Mouse (Mus musculus) liver, embryonic 14.5 days (tissue): ENCODE results near the gene Pde11a. TPM values are rescaled to one million over a fixed set of nuclear protein-coding genes. Genes with fewer than 3 reads are reported as not detected.
A peak's percentile ranks its signal among the peaks of the same experiment; 100 is the strongest.

ENCODE experiments used
- ATAC-seq: fragments of 200-750 bp; cut with Nextera tagmentation; 2 replicates; pipeline ENCODE4 v1.8.0; 2017; ENCODE audit warnings: moderate number of reproducible peaks, mild to moderate bottlenecking, moderate library complexity; ENCODE audit not compliant: insufficient read depth
- DNase-seq, 3 experiments: peaks; one replicate each; pipeline ENCODE4 v3.0.0-alpha.2; 2012 to 2013; ENCODE audit warnings: low read depth in 3 of 3, low spot score in 3 of 3
- H3K27ac ChIP-seq: fragments of 300-500 bp; sonication (generic); 2 replicates; pipeline ENCODE4 v1.5.1; 2014; ENCODE audit warnings: moderate library complexity, mild to moderate bottlenecking, control low read depth, inconsistent platforms
- H3K27me3 ChIP-seq: fragments of 300-500 bp; sonication (generic); 2 replicates; pipeline ENCODE4 v1.6.1; 2014; ENCODE audit warnings: mild to moderate bottlenecking, low read length, moderate library complexity; ENCODE audit not compliant: control insufficient read depth, insufficient read depth
- H3K36me3 ChIP-seq: fragments of 300-500 bp; sonication (generic); replicated peaks from 2 replicates; pipeline ENCODE4 v1.6.1; 2014; ENCODE audit warnings: low read depth; ENCODE audit not compliant: control insufficient read depth, insufficient read depth
- H3K4me1 ChIP-seq, 2 experiments: fragments of 200-500 bp in 1 of 2; fragments of 300-500 bp in 1 of 2; sonication (generic) in 1 of 2; replicated peaks; 2 replicates each; pipeline ENCODE4 v1.6.1; 2012 to 2014; ENCODE audit warnings: antibody characterized with exemption in 1 of 2, inconsistent platforms in 1 of 2, low read length in 1 of 2; ENCODE audit not compliant: control insufficient read depth in 2 of 2, insufficient read depth in 2 of 2
- H3K4me2 ChIP-seq: fragments of 300-500 bp; sonication (generic); 2 replicates; pipeline ENCODE4 v1.6.1; 2014; ENCODE audit warnings: low read depth, mild to moderate bottlenecking, control low read depth, moderate library complexity
- H3K4me3 ChIP-seq, 2 experiments: fragments of 200-500 bp in 1 of 2; fragments of 300-500 bp in 1 of 2; sonication (generic) in 1 of 2; 2 replicates each; pipeline ENCODE4 v1.5.1; 2012 to 2014; ENCODE audit warnings: low read depth in 2 of 2, low read length in 2 of 2, mild to moderate bottlenecking in 2 of 2, control low read depth in 1 of 2, inconsistent platforms in 1 of 2, moderate library complexity in 1 of 2; ENCODE audit not compliant: insufficient read depth in 1 of 2
- H3K9ac ChIP-seq: fragments of 300-500 bp; sonication (generic); replicated peaks from 2 replicates; pipeline ENCODE4 v1.6.1; 2014; ENCODE audit warnings: mild to moderate bottlenecking, control low read depth, moderate library complexity
- H3K9me3 ChIP-seq: fragments of 300-500 bp; sonication (generic); 2 replicates; pipeline ENCODE4 v1.6.1; 2016; ENCODE audit warnings: low read length, mixed read lengths; ENCODE audit not compliant: control insufficient read depth
- CTCF ChIP-seq: IDR thresholded peaks from 2 replicates; pipeline ENCODE4 v1.5.1; 2016; ENCODE audit warnings: antibody characterized with exemption, low read depth, control low read depth
- EP300 ChIP-seq: IDR thresholded peaks from 2 replicates; pipeline ENCODE4 v1.6.1; 2016; ENCODE audit warnings: antibody characterized with exemption, low read depth
- WGBS: fragments of 180-500 bp; shearing (Covaris S2); extraction: QIAGEN DNeasy Blood & Tissue Kit; methylation state at CpG from one replicate; pipeline ENCODE4 v1.1.7; 2014; ENCODE audit not compliant: insufficient replicate concordance; 5-methylcytosine and 5-hydroxymethylcytosine counted together
- polyA plus RNA-seq, 2 experiments: library from polyadenylated mRNA; depleted of rRNA in 1 of 2; stranded (reverse) in 1 of 2; unstranded in 1 of 2; fragments of >200 nt; fragmentation: Nextera tagmentation in 1 of 2; extraction: Ambion mirVana in 1 of 2; gene quantifications; 2 replicates each; pipeline versions ENCODE4 v1.2.1 to v1.2.3; 2012 to 2014

Pde11a gene
- polyA plus RNA-seq (2012; rRNA removed) (0.01 TPM in 2 replicates), polyA plus RNA-seq (2014; fragmentation: Nextera tagmentation; extraction: Ambion mirVana) (0.06 TPM in 1 of 2 replicates, not detected in the other)

GRCm38 (mm10) chr2:76338215-76339156, at the start of gene Pde11a:
Gene Pde11a, minus strand, starts transcription at chr2:76338774.
- Histone ChIP-seq H3K27me3 (peaks cover 8% of the 10 kb centered on the region), H3K4me2 (peak within 1 kb of the TSS; percentile 60), H3K9ac (no peak within 1 kb of the TSS), H3K9me3 (no peaks in the 10 kb centered on the region), H3K36me3 (no peaks in the 10 kb centered on the region), H3K27ac (no peak within 1 kb of the TSS), H3K4me1 (no peaks in the 10 kb centered on the region), H3K4me3 (peak within 1 kb of the TSS; percentile 6 to 31; a peak in 3 of 4 replicates)
- ATAC-seq (peak; percentile 47; the same call in 1 of the 2 replicates), DNase-seq (no peak)
- WGBS = 15% methylated on average over 40 of the region's 41 CpGs
- TF ChIP-seq EP300 = no peak
- no peak for TF ChIP-seq CTCF

DNA sequence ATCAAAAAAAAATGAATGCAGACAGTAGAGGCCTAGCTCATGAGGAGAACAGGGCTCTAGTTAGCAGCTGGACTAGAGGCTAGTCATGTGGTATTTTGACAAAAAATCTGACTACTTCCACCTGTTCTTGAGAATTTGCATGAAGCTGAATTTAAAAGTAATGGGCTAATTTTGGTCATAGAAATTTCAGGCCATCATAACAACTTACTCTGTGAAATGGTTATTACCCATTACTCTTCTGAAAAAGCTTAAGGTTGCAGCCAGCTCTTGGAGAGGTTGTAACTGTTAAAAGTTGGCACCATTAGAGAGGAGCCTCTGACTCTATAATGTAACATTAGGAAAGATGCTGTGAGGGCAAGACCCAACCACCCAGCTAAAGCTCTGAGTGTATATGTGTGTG, 48.0 kb upstream of the Pde11a start:
- H3K4me1 ChIP-seq = no peaks in the 10 kb centered on the region
- no peaks in the 10 kb centered on the region for H3K27me3 ChIP-seq
- peaks cover 10% of the 10 kb centered on the region for H3K36me3 ChIP-seq
- TF ChIP-seq EP300 = no peak
- TF ChIP-seq CTCF = no peak
- H3K9ac ChIP-seq = no peak overlapping the region
- no peaks in the 10 kb centered on the region for H3K9me3 ChIP-seq
- ATAC-seq (no peak), DNase-seq (no peak)
- no peak overlapping the region for H3K4me2 ChIP-seq
- H3K27ac ChIP-seq = no peak overlapping the region
- H3K4me3 ChIP-seq = no peak overlapping the region

DNA sequence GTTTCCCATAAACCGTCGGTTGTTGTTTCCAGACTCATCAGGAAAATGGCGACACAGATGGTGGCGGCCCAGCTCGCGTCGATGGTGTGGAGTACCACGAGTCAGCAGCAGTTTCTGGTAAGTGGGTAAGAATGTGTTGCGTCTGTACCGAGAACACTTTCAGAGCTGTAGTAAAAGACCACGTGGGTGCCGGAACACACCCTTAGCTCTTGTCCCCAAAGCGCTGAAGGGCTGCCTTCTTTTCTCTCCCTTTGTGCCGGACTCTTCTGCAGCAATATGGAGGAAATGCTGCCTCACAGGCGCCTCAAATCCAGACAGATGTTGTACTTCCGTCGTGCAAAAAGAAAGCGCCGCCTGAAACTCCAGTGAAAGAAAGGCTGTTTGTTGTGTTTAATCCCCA, 40.1 kb upstream of the Pde11a start:
- Histone ChIP-seq H3K27me3 (no peaks in the 10 kb centered on the region), H3K9me3 (no peaks in the 10 kb centered on the region), H3K4me1 (no peaks in the 10 kb centered on the region), H3K36me3 (peaks cover 51% of the 10 kb centered on the region), H3K9ac (no peak overlapping the region), H3K4me2 (no peak overlapping the region), H3K27ac (no peak overlapping the region), H3K4me3 (no peak overlapping the region)
- ATAC-seq (no peak), DNase-seq (no peak)
- no peak for TF ChIP-seq CTCF
- no peak for TF ChIP-seq EP300
- 91% methylated on average over 19 of the region's 19 CpGs for WGBS

DNA sequence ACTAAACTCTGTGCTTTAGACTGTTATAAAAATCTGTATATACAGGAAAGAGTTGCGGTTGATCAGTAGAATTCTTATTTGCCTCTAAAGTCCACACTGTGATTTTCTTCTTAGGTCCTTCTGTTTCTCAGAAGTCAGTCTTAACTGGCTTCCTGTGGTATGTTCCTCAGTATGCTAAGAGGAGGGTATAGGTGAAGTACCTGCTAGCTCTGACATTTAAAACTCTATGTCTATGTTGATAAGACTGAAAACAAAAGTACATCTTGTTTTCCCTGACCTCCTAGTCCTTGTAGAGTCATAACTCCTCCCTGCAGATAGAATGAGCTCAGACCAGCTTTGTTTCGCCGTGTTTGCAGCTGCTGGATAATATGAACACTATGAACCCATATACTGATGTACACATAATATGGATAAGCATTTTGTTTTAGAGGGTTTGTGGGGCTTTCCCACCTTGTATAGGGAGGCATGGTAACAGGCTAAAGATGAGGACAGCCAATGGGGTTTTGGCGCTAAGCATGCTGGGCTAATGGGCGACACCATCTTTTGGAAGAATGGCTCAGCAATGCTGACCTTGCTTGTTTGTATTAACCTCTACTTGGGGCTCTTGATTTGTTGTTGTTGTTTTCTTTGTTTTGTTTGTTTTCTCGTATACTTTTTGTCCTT, 36.1 kb upstream of the Pde11a start:
- TF ChIP-seq CTCF (no peak), EP300 (no peak)

DNA sequence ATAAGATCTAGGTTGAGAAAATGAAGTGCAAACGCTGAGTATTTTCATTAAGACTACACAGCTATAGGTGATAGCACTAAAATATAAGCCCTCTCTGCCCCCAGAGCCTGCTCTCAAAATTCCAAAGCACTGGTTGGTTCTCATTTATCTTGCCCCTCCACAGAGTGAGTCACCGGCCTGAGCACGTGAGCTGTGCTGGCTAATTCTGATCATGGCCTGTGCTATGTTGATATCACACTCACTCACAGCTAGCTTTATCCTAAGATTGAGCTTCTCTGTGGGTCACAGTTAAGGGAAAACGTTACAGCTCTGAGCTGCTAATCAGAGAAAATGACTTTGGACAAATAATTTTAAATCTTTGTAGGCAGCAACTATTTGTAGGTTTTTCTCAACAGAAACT, 33.7 kb upstream of the Pde11a start:
- Histone ChIP-seq H3K9me3 (no peaks in the 10 kb centered on the region), H3K4me2 (peak overlapping the region; percentile 83), H3K4me3 (no peak overlapping the region), H3K27ac (no peak overlapping the region), H3K36me3 (peaks cover 24% of the 10 kb centered on the region), H3K4me1 (peaks cover 13 to 15% of the 10 kb centered on the region in 2 experiments), H3K27me3 (no peaks in the 10 kb centered on the region), H3K9ac (no peak overlapping the region)
- TF ChIP-seq EP300 = peak; percentile 74
- no peak for TF ChIP-seq CTCF
- ATAC-seq (peak; percentile 59), DNase-seq (peak; percentile 53 to 63 (median 59))
- WGBS = 22% methylated on average over 4 of the region's 4 CpGs

More for the DNA sequence above, 36.1 kb upstream of the Pde11a start:
- 86% methylated on average over 6 of the region's 6 CpGs for WGBS
- H3K9me3 ChIP-seq = no peaks in the 10 kb centered on the region
- peaks cover 41% of the 10 kb centered on the region for H3K36me3 ChIP-seq
- no peaks in the 10 kb centered on the region for H3K27me3 ChIP-seq
- H3K27ac ChIP-seq = no peak overlapping the region
- peaks cover 9 to 11% of the 10 kb centered on the region in 2 experiments for H3K4me1 ChIP-seq
- no peak for DNase-seq
- no peak for ATAC-seq
- no peak overlapping the region for H3K4me3 ChIP-seq
- no peak overlapping the region for H3K4me2 ChIP-seq
- no peak overlapping the region for H3K9ac ChIP-seq
